ENCODE assay signal across 8 mouse cellular contexts in the genomic region with DNA sequence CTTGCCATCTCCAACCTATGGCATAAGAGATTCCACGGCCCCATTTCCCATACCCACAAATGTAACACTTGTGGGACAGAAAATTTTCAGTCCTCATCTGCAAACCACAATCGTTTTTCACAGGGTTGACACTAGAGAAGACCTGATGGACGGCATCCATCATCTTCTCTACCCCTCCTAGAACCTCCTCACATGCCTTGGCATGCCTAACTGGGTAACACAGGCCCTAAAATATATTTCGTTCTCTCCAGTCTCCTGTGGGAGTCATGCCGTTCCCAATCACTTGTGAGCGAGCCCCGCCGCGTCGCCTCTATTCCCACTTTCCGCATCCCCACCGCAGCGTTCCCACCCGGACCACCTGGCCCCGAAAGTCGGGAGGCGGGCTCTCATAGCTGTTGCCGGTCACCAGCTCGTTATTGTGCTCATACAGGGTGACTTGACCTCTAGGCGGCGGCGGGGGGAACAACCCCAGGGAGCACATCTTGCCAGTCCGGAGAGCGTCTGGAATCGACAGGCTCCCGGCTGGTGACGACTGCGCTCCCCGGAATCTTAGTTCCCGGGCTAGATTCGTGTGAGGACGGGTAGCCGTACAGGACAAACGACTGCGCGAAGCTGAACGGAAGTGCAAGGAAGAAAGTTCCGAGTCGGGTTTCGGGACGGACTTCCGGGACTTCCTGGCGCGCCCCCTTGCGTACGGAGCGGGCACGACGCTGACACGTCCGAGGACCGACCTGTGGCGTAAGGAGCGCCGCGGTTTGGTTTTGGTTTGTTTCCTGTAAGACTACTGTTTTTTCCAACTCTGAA. TPM values are rescaled to one million over a fixed set of nuclear protein-coding genes. Genes with fewer than 3 reads are reported as not detected.
DNase-seq lines count a peak whose midpoint lies in the region; ATAC-seq and TF ChIP-seq lines count a peak whose summit lies in the region.

A gene (minus strand): TSS at position 634 of the 804 bp plus-strand sequence.

- peak within 1 kb of the TSS; percentile 92 for H3K27ac ChIP-seq in forebrain, embryonic 10.5 days
- peak within 1 kb of the TSS; percentile 81 for H3K27ac ChIP-seq in heart, embryonic 15.5 days
- peak within 1 kb of the TSS; percentile 46 for H3K27ac ChIP-seq in liver, embryonic 14.5 days
- peak within 1 kb of the TSS; percentile 44; the same call in 1 of the 2 replicates for H3K27ac ChIP-seq in neural tube, embryonic 11.5 days (ENCODE audit: low read depth, low read length)
- H3K27ac ChIP-seq in stomach, postnatal 0 days (replicated peaks): peak within 1 kb of the TSS; percentile 67

- no peaks in the 10 kb centered on the region for H3K27me3 ChIP-seq in forebrain, embryonic 10.5 days (ENCODE audit: poor library complexity, severe bottlenecking)
- no peaks in the 10 kb centered on the region for H3K27me3 ChIP-seq in heart, embryonic 15.5 days
- H3K27me3 ChIP-seq in liver, embryonic 14.5 days (ENCODE audit: control insufficient read depth, insufficient read depth, low read length): peaks cover 14% of the 10 kb centered on the region
- no peaks in the 10 kb centered on the region for H3K27me3 ChIP-seq in neural tube, embryonic 11.5 days (ENCODE audit: control insufficient read depth, insufficient read depth, low read length)
- H3K27me3 ChIP-seq in stomach, postnatal 0 days (ENCODE audit: control insufficient read depth, insufficient read depth, low read length): no peaks in the 10 kb centered on the region

- TF ChIP-seq CTCF in liver, embryonic 14.5 days (IDR thresholded peaks at IDR 0.05; ENCODE audit: low read depth): peak; percentile 97
- TF ChIP-seq CTCF in stomach, postnatal 0 days (IDR thresholded peaks at IDR 0.05; ENCODE audit: low read depth): peak; percentile 88

- peaks cover 26% of the 10 kb centered on the region for H3K4me1 ChIP-seq in forebrain, embryonic 10.5 days
- H3K4me1 ChIP-seq in heart, embryonic 15.5 days (replicated peaks): peaks cover 16% of the 10 kb centered on the region
- H3K4me1 ChIP-seq in liver, embryonic 14.5 days (replicated peaks; ENCODE audit: control insufficient read depth in 2 of 2, insufficient read depth in 2 of 2, low read length in 1 of 2): peaks cover 6 to 8% of the 10 kb centered on the region in 2 experiments
- peaks cover 8% of the 10 kb centered on the region for H3K4me1 ChIP-seq in neural tube, embryonic 11.5 days (ENCODE audit: control insufficient read depth, insufficient read depth, low read length)
- no peaks in the 10 kb centered on the region; the same call in 1 of the 2 replicates for H3K4me1 ChIP-seq in stomach, postnatal 0 days (replicated peaks; ENCODE audit: control insufficient read depth, insufficient read depth)

- peak within 1 kb of the TSS; percentile 91 for H3K4me3 ChIP-seq in forebrain, embryonic 10.5 days
- H3K4me3 ChIP-seq in heart, embryonic 15.5 days: peak within 1 kb of the TSS; percentile 80
- peak within 1 kb of the TSS; percentile 77 to 93 for H3K4me3 ChIP-seq in liver, embryonic 14.5 days (ENCODE audit: insufficient read depth in 1 of 2, low read depth in 2 of 2, low read length in 2 of 2)
- peak within 1 kb of the TSS; percentile 80 for H3K4me3 ChIP-seq in neural tube, embryonic 11.5 days (ENCODE audit: low read depth, low read length)
- H3K4me3 ChIP-seq in stomach, postnatal 0 days (ENCODE audit: low read depth, low read length): peak within 1 kb of the TSS; percentile 69

- no peak; the same call in 1 of the 2 replicates for TF ChIP-seq EP300 in liver, embryonic 14.5 days (IDR thresholded peaks at IDR 0.05; ENCODE audit: low read depth)
- TF ChIP-seq EP300 in stomach, postnatal 0 days (optimal IDR thresholded peaks at IDR 0.05): no peak

- peak; percentile 87 for ATAC-seq in heart, embryonic 15.5 days (replicated peaks; ENCODE audit: insufficient number of reproducible peaks, insufficient read depth, low FRiP score, low read depth)
- ATAC-seq in liver, embryonic 14.5 days (ENCODE audit: insufficient read depth): peak; percentile 89
- peak; percentile 79 for ATAC-seq in neural tube, embryonic 11.5 days (ENCODE audit: insufficient read depth, low FRiP score, low TSS enrichment)
- ATAC-seq in stomach, postnatal 0 days (ENCODE audit: low FRiP score, low TSS enrichment): peak; percentile 90

- DNase-seq in CD8-positive naive resting alpha-beta T cell, adult 2 months (ENCODE audit: low read depth in 2 of 2, low spot score in 2 of 2): peak; percentile 89 to 94
- DNase-seq in c-Kit-positive CD71-negative TER-119-negative erythroid progenitor cells, embryonic 14.5 days (ENCODE audit: low read depth): peak; percentile 94
- peak; percentile 95 for DNase-seq in forebrain, embryonic 10.5 days (ENCODE audit: extremely low spot score, low spot score)
- peak; percentile 97 for DNase-seq in kidney, postnatal 25 days
- peak; percentile 93 to 94 (median 94) for DNase-seq in liver, embryonic 14.5 days (ENCODE audit: low read depth in 3 of 3, low spot score in 3 of 3)
- DNase-seq in neural tube, embryonic 11.5 days (ENCODE audit: low spot score): peak; percentile 98
- peak; percentile 97 for DNase-seq in stomach, postnatal 0 days (ENCODE audit: low spot score)

- under 1% methylated on average over 56 of the region's 56 CpGs for WGBS in forebrain, embryonic 10.5 days
- under 1% methylated on average over 56 of the region's 56 CpGs for WGBS in heart, embryonic 15.5 days
- under 1% methylated on average over 56 of the region's 56 CpGs for WGBS in liver, embryonic 14.5 days (ENCODE audit: insufficient replicate concordance)
- under 1% methylated on average over 56 of the region's 56 CpGs for WGBS in neural tube, embryonic 11.5 days
- WGBS in stomach, postnatal 0 days: under 1% methylated on average over 56 of the region's 56 CpGs

- peaks cover 30% of the 10 kb centered on the region for H3K36me3 ChIP-seq in forebrain, embryonic 10.5 days (replicated peaks)
- H3K36me3 ChIP-seq in heart, embryonic 15.5 days: peaks cover 20% of the 10 kb centered on the region
- peaks cover 14% of the 10 kb centered on the region for H3K36me3 ChIP-seq in liver, embryonic 14.5 days (replicated peaks; ENCODE audit: control insufficient read depth, insufficient read depth, low read depth)
- H3K36me3 ChIP-seq in neural tube, embryonic 11.5 days (ENCODE audit: control insufficient read depth, insufficient read depth, low read length): peaks cover 4% of the 10 kb centered on the region; the same call in 1 of the 2 replicates
- 0 out of 2 replicates have a peak, but pooled peaks cover 2% of the 10 kb centered on the region for H3K36me3 ChIP-seq in stomach, postnatal 0 days (ENCODE audit: control insufficient read depth, insufficient read depth, low read length)

- H3K4me2 ChIP-seq in heart, embryonic 15.5 days: peak within 1 kb of the TSS; percentile 84
- H3K4me2 ChIP-seq in liver, embryonic 14.5 days (ENCODE audit: low read depth): peak within 1 kb of the TSS; percentile 93
- peak within 1 kb of the TSS; percentile 83 for H3K4me2 ChIP-seq in neural tube, embryonic 11.5 days (ENCODE audit: low read depth)
- peak within 1 kb of the TSS; percentile 89 for H3K4me2 ChIP-seq in stomach, postnatal 0 days (replicated peaks; ENCODE audit: low read depth)

- no peaks in the 10 kb centered on the region for H3K9me3 ChIP-seq in forebrain, embryonic 10.5 days
- no peaks in the 10 kb centered on the region for H3K9me3 ChIP-seq in heart, embryonic 15.5 days (replicated peaks)
- H3K9me3 ChIP-seq in liver, embryonic 14.5 days (ENCODE audit: control insufficient read depth, low read length): no peaks in the 10 kb centered on the region
- no peaks in the 10 kb centered on the region for H3K9me3 ChIP-seq in neural tube, embryonic 11.5 days (ENCODE audit: control insufficient read depth, low read length)
- no peaks in the 10 kb centered on the region for H3K9me3 ChIP-seq in stomach, postnatal 0 days (ENCODE audit: control insufficient read depth, low read length)

- peak within 1 kb of the TSS; percentile 85 for H3K9ac ChIP-seq in heart, embryonic 15.5 days
- peak within 1 kb of the TSS; percentile 95 for H3K9ac ChIP-seq in liver, embryonic 14.5 days (replicated peaks)
- peak within 1 kb of the TSS; percentile 85 for H3K9ac ChIP-seq in neural tube, embryonic 11.5 days (ENCODE audit: low read length)
- H3K9ac ChIP-seq in stomach, postnatal 0 days (ENCODE audit: low read length): peak within 1 kb of the TSS; percentile 77

RNA-seq across cellular contexts. Expression of the gene that starts here (rescaled TPM):
- polyA plus RNA-seq in forebrain, embryonic 10.5 days (2016; fragmentation: Nextera tagmentation; extraction: Ambion mirVana): 141 and 144 TPM in 2 replicates
- polyA plus RNA-seq in heart, embryonic 15.5 days (2015; fragmentation: Nextera tagmentation; extraction: Ambion mirVana): 39.1 and 52.4 TPM in 2 replicates
- 31.0 and 33.7 TPM in 2 replicates for polyA plus RNA-seq in liver, embryonic 14.5 days (2012; rRNA removed)
- polyA plus RNA-seq in liver, embryonic 14.5 days (2014; fragmentation: Nextera tagmentation; extraction: Ambion mirVana): 44.3 and 48.9 TPM in 2 replicates
- polyA plus RNA-seq in neural tube, embryonic 11.5 days (2014; fragmentation: Nextera tagmentation; extraction: Ambion mirVana): 84.7 and 86.7 TPM in 2 replicates
- polyA plus RNA-seq in stomach, postnatal 0 days (2015; fragmentation: Nextera tagmentation; extraction: Ambion mirVana): 21.1 and 21.7 TPM in 2 replicates

Comparison
In these comparisons a context has a peak if more than half of its experiments do, and no peak if none do; other contexts are left out.
1. Peak in every context shown above with its lines: DNase-seq, ATAC-seq, H3K4me3 ChIP-seq and H3K27ac ChIP-seq.